Comparison of ENCODE assay signal across 10 mouse cellular contexts in the genomic region with DNA sequence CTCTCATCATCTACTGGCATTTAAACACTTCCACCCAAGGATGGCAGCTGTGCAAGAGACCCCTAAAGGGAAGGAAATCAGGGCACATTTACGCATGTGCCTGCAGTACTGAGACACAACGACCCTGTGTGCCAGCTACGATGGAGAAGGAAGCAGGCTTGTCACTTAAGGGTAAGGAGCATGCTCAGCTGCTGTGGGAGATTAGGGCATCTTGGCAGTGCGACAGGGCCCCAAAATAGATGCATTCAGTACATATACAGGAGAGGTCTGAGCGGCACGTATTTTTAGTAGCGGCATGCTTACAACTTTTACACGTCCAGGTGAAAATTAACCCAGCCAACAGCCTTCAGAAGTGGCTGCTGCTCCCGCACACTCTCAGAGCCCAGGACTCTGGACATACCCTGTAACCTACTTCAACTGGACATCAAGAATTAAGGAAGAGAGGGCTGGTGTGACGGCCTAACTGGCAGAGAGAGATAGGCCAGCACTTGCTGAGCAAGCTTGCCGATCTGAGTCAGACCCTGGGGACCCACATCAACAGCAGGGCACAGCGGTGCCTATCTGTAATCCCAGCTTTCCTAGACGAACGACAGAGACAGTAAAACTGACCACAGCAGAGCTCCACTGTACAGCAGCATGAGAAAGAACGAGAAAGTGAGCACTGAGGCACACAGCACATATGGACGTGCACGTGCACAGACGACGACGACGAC. TPM values are rescaled to one million over a fixed set of nuclear protein-coding genes. Genes with fewer than 3 reads are reported as not detected.
DNase-seq lines count a peak whose midpoint lies in the region; ATAC-seq and TF ChIP-seq lines count a peak whose summit lies in the region.
"Had no signal": no experiment of that assay in that cellular context is flagged by ENCODE, and none has a peak within 500 bp of the region (broad histone marks: within the 10 kb centered on the region; RNA-seq: fewer than 3 reads in every experiment).

No protein-coding gene starts in this region.

- H3K9ac ChIP-seq in hindbrain, postnatal 0 days (replicated peaks; ENCODE audit: low read length), result no peak overlapping the region; the same call in 1 of the 2 replicates
- H3K9ac ChIP-seq in liver, embryonic 12.5 days, result 0 out of 2 replicates have a peak overlapping the region, but pooled peaks have one; percentile 9
- no peak overlapping the region for H3K9ac ChIP-seq in hindbrain, embryonic 14.5 days

- no peaks in the 10 kb centered on the region for H3K36me3 ChIP-seq in hindbrain, postnatal 0 days (ENCODE audit: insufficient read depth, low read length)
- H3K36me3 ChIP-seq in hindbrain, embryonic 10.5 days, result peaks cover 29% of the 10 kb centered on the region
- H3K36me3 ChIP-seq in liver, embryonic 12.5 days, result peaks cover 9% of the 10 kb centered on the region
- peaks cover 5% of the 10 kb centered on the region for H3K36me3 ChIP-seq in hindbrain, embryonic 14.5 days (replicated peaks; ENCODE audit: control insufficient read depth, insufficient read depth)

- no peak overlapping the region for H3K4me2 ChIP-seq in hindbrain, postnatal 0 days (ENCODE audit: low read depth, low read length)
- peak overlapping the region; percentile 18 for H3K4me2 ChIP-seq in liver, embryonic 12.5 days
- no peak overlapping the region for H3K4me2 ChIP-seq in hindbrain, embryonic 14.5 days (replicated peaks)

- H3K27me3 ChIP-seq in hindbrain, postnatal 0 days (ENCODE audit: insufficient read depth, low read length), result no peaks in the 10 kb centered on the region
- no peaks in the 10 kb centered on the region for H3K27me3 ChIP-seq in hindbrain, embryonic 10.5 days (ENCODE audit: insufficient read depth, poor library complexity, severe bottlenecking)
- no peaks in the 10 kb centered on the region for H3K27me3 ChIP-seq in liver, embryonic 12.5 days (replicated peaks)
- no peaks in the 10 kb centered on the region for H3K27me3 ChIP-seq in hindbrain, embryonic 14.5 days (ENCODE audit: control insufficient read depth, insufficient read depth, low read length)

- no peak overlapping the region for H3K4me3 ChIP-seq in hindbrain, postnatal 0 days (ENCODE audit: low read length)
- no peak overlapping the region for H3K4me3 ChIP-seq in hindbrain, embryonic 10.5 days
- H3K4me3 ChIP-seq in bone marrow, adult 2 months (replicated peaks; ENCODE audit: control insufficient read depth, low read depth, low read length), result no peak overlapping the region
- no peak overlapping the region for H3K4me3 ChIP-seq in liver, embryonic 12.5 days
- no peak overlapping the region for H3K4me3 ChIP-seq in hindbrain, embryonic 14.5 days (replicated peaks; ENCODE audit: low read length)

- no peak for ATAC-seq in hindbrain, postnatal 0 days
- ATAC-seq in liver, embryonic 12.5 days, result peak; percentile 50
- ATAC-seq in hindbrain, embryonic 14.5 days (ENCODE audit: low FRiP score), result no peak

- no peak for DNase-seq in hindbrain, postnatal 0 days (ENCODE audit: low spot score)
- DNase-seq in hindbrain, embryonic 10.5 days (ENCODE audit: low spot score), result no peak
- peak; percentile 76 to 84 for DNase-seq in heart, adult 18-20 months
- no peak for DNase-seq in lung, adult 18-20 months
- no peak for DNase-seq in hindbrain, embryonic 14.5 days (ENCODE audit: low spot score)
- DNase-seq in thymus, postnatal 0 days (ENCODE audit: low spot score), result no peak

- no peaks in the 10 kb centered on the region for H3K9me3 ChIP-seq in hindbrain, postnatal 0 days (ENCODE audit: low read length)
- H3K9me3 ChIP-seq in hindbrain, embryonic 10.5 days, result no peaks in the 10 kb centered on the region
- no peaks in the 10 kb centered on the region for H3K9me3 ChIP-seq in liver, embryonic 12.5 days (replicated peaks)
- H3K9me3 ChIP-seq in hindbrain, embryonic 14.5 days (ENCODE audit: control insufficient read depth, low read length), result no peaks in the 10 kb centered on the region

- peak overlapping the region; percentile 26; the same call in 1 of the 2 replicates for H3K27ac ChIP-seq in hindbrain, postnatal 0 days
- no peak overlapping the region for H3K27ac ChIP-seq in hindbrain, embryonic 10.5 days
- 0 out of 2 replicates have a peak overlapping the region, but pooled peaks have one; percentile 6 for H3K27ac ChIP-seq in bone marrow, adult 2 months (ENCODE audit: control insufficient read depth, insufficient read depth, low read depth, low read length, poor library complexity)
- peak overlapping the region; percentile 51; the same call in 1 of the 2 replicates for H3K27ac ChIP-seq in liver, embryonic 12.5 days
- no peak overlapping the region for H3K27ac ChIP-seq in hindbrain, embryonic 14.5 days

- TF ChIP-seq POLR2A in bone marrow, adult 2 months (IDR thresholded peaks at IDR 0.05; ENCODE audit: borderline replicate concordance, control insufficient read depth, low read depth, low read length), result no peak

- 54% methylated on average over 21 of the region's 21 CpGs for WGBS in hindbrain, postnatal 0 days
- 89% methylated on average over 21 of the region's 21 CpGs for WGBS in hindbrain, embryonic 10.5 days
- WGBS in bone marrow, adult 2 months, result 35% methylated on average over 21 of the region's 21 CpGs
- 41% methylated on average over 21 of the region's 21 CpGs for WGBS in liver, embryonic 12.5 days (ENCODE audit: insufficient replicate concordance)
- WGBS in hindbrain, embryonic 14.5 days, result 77% methylated on average over 21 of the region's 21 CpGs

- H3K4me1 ChIP-seq in hindbrain, postnatal 0 days (ENCODE audit: insufficient read depth, low read length), result peaks cover 25% of the 10 kb centered on the region
- H3K4me1 ChIP-seq in hindbrain, embryonic 10.5 days (replicated peaks), result peaks cover 38% of the 10 kb centered on the region
- H3K4me1 ChIP-seq in bone marrow, adult 2 months (ENCODE audit: control insufficient read depth, insufficient read depth, low read length), result peaks cover 1% of the 10 kb centered on the region; the same call in 1 of the 2 replicates
- H3K4me1 ChIP-seq in liver, embryonic 12.5 days, result peaks cover 65% of the 10 kb centered on the region
- peaks cover 25% of the 10 kb centered on the region for H3K4me1 ChIP-seq in hindbrain, embryonic 14.5 days (replicated peaks; ENCODE audit: control insufficient read depth, insufficient read depth, low read length)

- TF ChIP-seq CTCF in hindbrain, postnatal 0 days (IDR thresholded peaks at IDR 0.05; ENCODE audit: low read depth), result no peak
- TF ChIP-seq CTCF in bone marrow, adult 2 months (IDR thresholded peaks at IDR 0.05; ENCODE audit: control insufficient read depth, insufficient read depth, low read length), result no peak

RNA-seq across cellular contexts. Expression of gene Nudt3, which starts 19.6 kb away (rescaled TPM):
- total RNA-seq in hindbrain, postnatal 0 days (2014; rRNA removed), result 252 and 264 TPM in 2 replicates
- 210 and 220 TPM in 2 replicates for polyA plus RNA-seq in hindbrain, postnatal 0 days (2015; fragmentation: Nextera tagmentation; extraction: Ambion mirVana)
- polyA plus RNA-seq in hindbrain, embryonic 10.5 days (2016; fragmentation: Nextera tagmentation; extraction: Ambion mirVana), result 90.6 and 145 TPM in 2 replicates
- polyA plus RNA-seq in bone marrow, adult 2 months (2011; ENCODE audit: insufficient read depth, insufficient read length, low replicate concordance, missing spikeins), result 84.4 and 97.1 TPM in 2 replicates
- 100 to 1,000 TPM; 323 to 334 TPM for total RNA-seq in heart, adult 18-20 months (2021)
- polyA plus RNA-seq in liver, embryonic 12.5 days (2016; fragmentation: Nextera tagmentation; extraction: Ambion mirVana), result 51.2 and 53.9 TPM in 2 replicates
- polyA plus RNA-seq in hindbrain, embryonic 14.5 days (2014; fragmentation: Nextera tagmentation; extraction: Ambion mirVana), result 107 and 115 TPM in 2 replicates
- 80.5 and 87.8 TPM in 2 replicates for polyA plus RNA-seq in thymus, postnatal 0 days (2015; fragmentation: Nextera tagmentation; extraction: Ambion mirVana)

RNA-seq across cellular contexts. Expression of gene RPS10-NUDT3, which starts 31.3 kb away (rescaled TPM):
- total RNA-seq in hindbrain, postnatal 0 days (2014; rRNA removed), result not detected in 2 replicates
- polyA plus RNA-seq in hindbrain, postnatal 0 days (2015; fragmentation: Nextera tagmentation; extraction: Ambion mirVana), result not detected in 2 replicates
- polyA plus RNA-seq in hindbrain, embryonic 10.5 days (2016; fragmentation: Nextera tagmentation; extraction: Ambion mirVana), result 0.86 TPM in 1 of 2 replicates, not detected in the other
- polyA plus RNA-seq in bone marrow, adult 2 months (2011; ENCODE audit: insufficient read depth, insufficient read length, low replicate concordance, missing spikeins), result not detected in 2 replicates
- under 1 TPM in 1 of 2 experiments, not detected in 1; 0.84 TPM for total RNA-seq in heart, adult 18-20 months (2021)
- polyA plus RNA-seq in liver, embryonic 12.5 days (2016; fragmentation: Nextera tagmentation; extraction: Ambion mirVana), result not detected in 2 replicates
- not detected in 2 replicates for polyA plus RNA-seq in hindbrain, embryonic 14.5 days (2014; fragmentation: Nextera tagmentation; extraction: Ambion mirVana)
- not detected in 2 replicates for polyA plus RNA-seq in thymus, postnatal 0 days (2015; fragmentation: Nextera tagmentation; extraction: Ambion mirVana)
- total RNA-seq: left cerebral cortex, adult 18-20 months had no signal
- polyA plus RNA-seq: spleen, adult 2 months had no signal

RNA-seq across cellular contexts. Expression of gene Rps10, which starts 32.8 kb away (rescaled TPM):
- total RNA-seq in hindbrain, postnatal 0 days (2014; rRNA removed), result 1,174 and 1,303 TPM in 2 replicates
- polyA plus RNA-seq in hindbrain, postnatal 0 days (2015; fragmentation: Nextera tagmentation; extraction: Ambion mirVana), result 497 and 519 TPM in 2 replicates
- polyA plus RNA-seq in hindbrain, embryonic 10.5 days (2016; fragmentation: Nextera tagmentation; extraction: Ambion mirVana), result 827 and 832 TPM in 2 replicates
- polyA plus RNA-seq in bone marrow, adult 2 months (2011; ENCODE audit: insufficient read depth, insufficient read length, low replicate concordance, missing spikeins), result 1,643 and 1,889 TPM in 2 replicates
- 100 to 1,000 TPM; 527 to 608 TPM for total RNA-seq in heart, adult 18-20 months (2021)
- polyA plus RNA-seq in liver, embryonic 12.5 days (2016; fragmentation: Nextera tagmentation; extraction: Ambion mirVana), result 898 and 941 TPM in 2 replicates
- polyA plus RNA-seq in hindbrain, embryonic 14.5 days (2014; fragmentation: Nextera tagmentation; extraction: Ambion mirVana), result 489 and 624 TPM in 2 replicates
- 1,579 and 1,606 TPM in 2 replicates for polyA plus RNA-seq in thymus, postnatal 0 days (2015; fragmentation: Nextera tagmentation; extraction: Ambion mirVana)

RNA-seq across cellular contexts. Expression of gene AI413582, which starts 38.1 kb away (rescaled TPM):
- 50.2 and 59.6 TPM in 2 replicates for total RNA-seq in hindbrain, postnatal 0 days (2014; rRNA removed)
- polyA plus RNA-seq in hindbrain, postnatal 0 days (2015; fragmentation: Nextera tagmentation; extraction: Ambion mirVana), result 92.7 and 95.3 TPM in 2 replicates
- 19.1 and 23.9 TPM in 2 replicates for polyA plus RNA-seq in hindbrain, embryonic 10.5 days (2016; fragmentation: Nextera tagmentation; extraction: Ambion mirVana)
- polyA plus RNA-seq in bone marrow, adult 2 months (2011; ENCODE audit: insufficient read depth, insufficient read length, low replicate concordance, missing spikeins), result 17.7 and 22.0 TPM in 2 replicates
- total RNA-seq in heart, adult 18-20 months (2021), result 10 to 100 TPM in 1 of 2 experiments, 1 to 10 TPM in 1; 9.3 to 10.6 TPM
- 14.1 and 16.8 TPM in 2 replicates for polyA plus RNA-seq in liver, embryonic 12.5 days (2016; fragmentation: Nextera tagmentation; extraction: Ambion mirVana)
- polyA plus RNA-seq in hindbrain, embryonic 14.5 days (2014; fragmentation: Nextera tagmentation; extraction: Ambion mirVana), result 68.0 and 76.5 TPM in 2 replicates
- 109 and 111 TPM in 2 replicates for polyA plus RNA-seq in thymus, postnatal 0 days (2015; fragmentation: Nextera tagmentation; extraction: Ambion mirVana)

RNA-seq across cellular contexts. Expression of gene Hmga1, which starts 47.4 kb away (rescaled TPM):
- 142 and 170 TPM in 2 replicates for total RNA-seq in hindbrain, postnatal 0 days (2014; rRNA removed)
- polyA plus RNA-seq in hindbrain, postnatal 0 days (2015; fragmentation: Nextera tagmentation; extraction: Ambion mirVana), result 130 and 145 TPM in 2 replicates
- polyA plus RNA-seq in hindbrain, embryonic 10.5 days (2016; fragmentation: Nextera tagmentation; extraction: Ambion mirVana), result 541 and 748 TPM in 2 replicates
- polyA plus RNA-seq in bone marrow, adult 2 months (2011; ENCODE audit: insufficient read depth, insufficient read length, low replicate concordance, missing spikeins), result 38.0 and 99.4 TPM in 2 replicates
- total RNA-seq in heart, adult 18-20 months (2021), result 10 to 100 TPM; 47.3 to 52.7 TPM
- polyA plus RNA-seq in liver, embryonic 12.5 days (2016; fragmentation: Nextera tagmentation; extraction: Ambion mirVana), result 295 and 306 TPM in 2 replicates
- 136 and 148 TPM in 2 replicates for polyA plus RNA-seq in hindbrain, embryonic 14.5 days (2014; fragmentation: Nextera tagmentation; extraction: Ambion mirVana)
- 356 and 471 TPM in 2 replicates for polyA plus RNA-seq in thymus, postnatal 0 days (2015; fragmentation: Nextera tagmentation; extraction: Ambion mirVana)

Comparison
In these comparisons a context has a peak if more than half of its experiments do, and no peak if none do; other contexts are left out.
1. H3K27ac ChIP-seq: peak in hindbrain, postnatal 0 days (single experiment), bone marrow, adult 2 months (single experiment) and liver, embryonic 12.5 days (single experiment); none in hindbrain, embryonic 10.5 days (single experiment) and hindbrain, embryonic 14.5 days (single experiment).
2. DNase-seq: peak in heart, adult 18-20 months (2 of 2); none in hindbrain, postnatal 0 days (single experiment), hindbrain, embryonic 10.5 days (single experiment), lung, adult 18-20 months (0 of 2), hindbrain, embryonic 14.5 days (single experiment) and thymus, postnatal 0 days (single experiment).